Mouse (Mus musculus) CH12.LX (cell line): ENCODE measurements at regions not wholly inside any gene's neighbourhood (a gene's known extent, or its start where the extent isn't known, plus 50 kb on each side); places are given as distances from the start of the nearest gene placed in this dataset.

Source experiments
- CTCF ChIP-seq, 2 experiments: IDR thresholded peaks in 1 of 2; conservative IDR thresholded peaks in 1 of 2; 2 replicates each; pipeline ENCODE4 v1.5.1; 2011 to 2012; ENCODE audit warnings: low read depth in 2 of 2, low read length in 2 of 2, improper control_type of control experiment in 1 of 2, inconsistent platforms in 1 of 2, mild to moderate bottlenecking in 1 of 2, moderate library complexity in 1 of 2
- MAZ ChIP-seq: IDR thresholded peaks from 2 replicates; pipeline ENCODE4 v1.6.1; 2012; ENCODE audit warnings: low read depth, mild to moderate bottlenecking, inconsistent platforms, low read length, improper control_type of control experiment, moderate library complexity
- RCOR1 ChIP-seq: conservative IDR thresholded peaks from 2 replicates; pipeline ENCODE4 v1.6.1; 2012; ENCODE audit warnings: low read depth, mild to moderate bottlenecking, inconsistent platforms, low read length, improper control_type of control experiment
- ZMIZ1 ChIP-seq: IDR thresholded peaks from 2 replicates; pipeline ENCODE4 v1.6.1; 2012; ENCODE audit warnings: low read depth, mild to moderate bottlenecking, inconsistent platforms, low read length, improper control_type of control experiment

DNA sequence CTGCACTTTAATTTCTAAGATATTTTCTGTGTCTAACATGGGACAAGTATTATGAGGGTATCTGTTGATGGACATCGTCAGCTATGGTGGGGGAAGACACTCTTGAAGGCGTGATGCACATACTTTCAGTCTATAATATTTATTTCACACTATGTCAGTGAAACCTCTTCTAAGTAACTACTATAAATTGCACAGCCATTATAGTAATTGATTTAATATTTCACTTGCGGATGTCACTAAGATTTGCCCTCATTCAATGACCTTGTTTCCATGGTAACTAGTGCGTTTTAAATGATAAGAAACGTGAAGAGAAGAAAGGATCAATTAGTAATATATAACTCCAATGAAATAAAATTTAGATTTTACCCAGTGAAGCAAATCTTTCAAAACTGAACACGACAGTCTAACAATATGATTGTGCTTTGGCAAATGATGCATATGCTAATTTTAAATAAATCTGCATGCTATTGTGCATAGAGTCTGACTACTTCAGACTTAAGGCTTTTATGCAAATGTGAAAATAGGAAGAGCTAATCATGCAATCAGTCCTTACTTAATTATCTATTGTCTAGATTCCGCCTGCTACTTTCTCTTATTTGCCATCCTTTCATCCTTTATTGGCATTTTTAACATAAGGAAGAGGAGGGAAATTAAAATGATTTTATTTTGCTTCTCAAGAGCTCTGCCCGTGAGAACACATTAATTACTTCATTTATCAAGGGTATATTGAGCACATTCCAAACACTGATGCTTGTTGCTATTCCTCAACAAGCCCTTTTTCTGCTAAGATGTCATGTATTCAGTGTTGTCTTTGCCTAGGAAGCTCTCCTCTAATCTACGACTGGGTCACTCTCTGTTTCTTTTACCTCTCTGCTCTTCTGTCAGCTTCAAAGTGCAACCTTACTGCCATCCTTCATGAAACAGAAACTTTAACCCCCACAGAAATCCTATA, 49.8 kb upstream of the 2610001J05Rik start:
- TF ChIP-seq RCOR1 (no peak), CTCF (conservative IDR thresholded peaks at IDR 0.05 in 1 of 2, IDR thresholded peaks at IDR 0.05 in 1 of 2; ENCODE audit: low read depth in 2 of 2, low read length in 2 of 2) (no peak), ZMIZ1 (no peak), MAZ (no peak)
